Mouse (Mus musculus) hindbrain, embryonic 10.5 days (tissue): ENCODE results near the gene Nek11. TPM values are rescaled to one million over a fixed set of nuclear protein-coding genes. Genes with fewer than 3 reads are reported as not detected.

Experiments
- DNase-seq: peaks from one replicate; pipeline ENCODE4 v3.0.0-alpha.2; 2017; ENCODE audit warnings: low spot score
- H3K27ac ChIP-seq: fragments of 300-500 bp; sonication (generic); 2 replicates; pipeline ENCODE4 v1.5.1; 2016; ENCODE audit warnings: mild to moderate bottlenecking, moderate library complexity
- H3K27me3 ChIP-seq: fragments of 300-500 bp; sonication (generic); 2 replicates; pipeline ENCODE4 v1.6.1; 2016; ENCODE audit warnings: mild to moderate bottlenecking; ENCODE audit not compliant: poor library complexity, insufficient read depth, severe bottlenecking
- H3K36me3 ChIP-seq: fragments of 300-500 bp; sonication (generic); 2 replicates; pipeline ENCODE4 v1.6.1; 2016; ENCODE audit warnings: mild to moderate bottlenecking, moderate library complexity
- H3K4me1 ChIP-seq: fragments of 300-500 bp; sonication (generic); replicated peaks from 2 replicates; pipeline ENCODE4 v1.6.1; 2016; ENCODE audit warnings: mild to moderate bottlenecking
- H3K4me3 ChIP-seq: fragments of 300-500 bp; sonication (generic); 2 replicates; pipeline ENCODE4 v1.5.1; 2016; ENCODE audit warnings: mild to moderate bottlenecking, moderate library complexity
- H3K9me3 ChIP-seq: fragments of 300-500 bp; sonication (generic); 2 replicates; pipeline ENCODE4 v1.6.1; 2016; ENCODE audit warnings: mild to moderate bottlenecking, moderate library complexity
- WGBS: fragments of 180-500 bp; shearing (Covaris S2); methylation state at CpG from one replicate; pipeline ENCODE4 v1.1.7; 2016; 5-methylcytosine and 5-hydroxymethylcytosine counted together
- polyA plus RNA-seq: library from polyadenylated mRNA; unstranded; fragments of >200 nt; fragmentation: Nextera tagmentation; extraction: Ambion mirVana; gene quantifications from 2 replicates; pipeline ENCODE4 v1.2.1, GENCODE M21; 2016

Gene Nek11
- polyA plus RNA-seq, result 1.1 and 1.5 TPM in 2 replicates

- peak within 1 kb of the TSS; percentile 88 for H3K27ac ChIP-seq
- H3K4me1 ChIP-seq, result peaks cover 22% of the 10 kb centered on the region
- under 1% methylated on average over 44 of the region's 44 CpGs for WGBS
- H3K4me3 ChIP-seq, result peak within 1 kb of the TSS; percentile 81
- peaks cover 26% of the 10 kb centered on the region for H3K36me3 ChIP-seq
- peaks cover 5% of the 10 kb centered on the region; the same call in 1 of the 2 replicates for H3K27me3 ChIP-seq
- H3K9me3 ChIP-seq, result no peaks in the 10 kb centered on the region
- peak; percentile 94 for DNase-seq
These were observed at the start of gene Nek11, which contains the start of gene Aste1 for GRCm38 (mm10) chr9:105395218-105395627. Gene Nek11 (minus strand): TSS chr9:105395524. Gene Aste1 (plus strand): TSS chr9:105395392.

GRCm38 (mm10) chr9:105408549-105408948, 13.2 kb upstream of the Nek11 start:
- Histone ChIP-seq H3K27ac (no peak overlapping the region), H3K4me1 (no peaks in the 10 kb centered on the region), H3K4me3 (no peak overlapping the region), H3K27me3 (no peaks in the 10 kb centered on the region), H3K9me3 (no peaks in the 10 kb centered on the region), H3K36me3 (peaks cover 75% of the 10 kb centered on the region)
- DNase-seq, result no peak
- 95% methylated on average over 6 of the region's 6 CpGs for WGBS

- Histone ChIP-seq H3K4me3 (peak overlapping the region; percentile 81), H3K4me1 (peaks cover 22% of the 10 kb centered on the region), H3K27me3 (peaks cover 5% of the 10 kb centered on the region; the same call in 1 of the 2 replicates), H3K36me3 (peaks cover 26% of the 10 kb centered on the region), H3K9me3 (no peaks in the 10 kb centered on the region), H3K27ac (no peak overlapping the region)
- WGBS, result 15% methylated on average over 11 of the region's 11 CpGs
- no peak for DNase-seq
These were observed 604 bp downstream of the Nek11 start for GRCm38 (mm10) chr9:105394720-105395119.

GRCm38 (mm10) chr9:105390616-105391015, 4.7 kb downstream of the Nek11 start:
- DNase-seq, result no peak
- WGBS, result 56% methylated on average over 5 of the region's 5 CpGs
- peaks cover 5% of the 10 kb centered on the region; the same call in 1 of the 2 replicates for H3K27me3 ChIP-seq
- no peaks in the 10 kb centered on the region for H3K36me3 ChIP-seq
- no peaks in the 10 kb centered on the region for H3K9me3 ChIP-seq
- no peak overlapping the region for H3K4me3 ChIP-seq
- no peak overlapping the region for H3K27ac ChIP-seq
- peaks cover 7% of the 10 kb centered on the region; the same call in 1 of the 2 replicates for H3K4me1 ChIP-seq

GRCm38 (mm10) chr9:105389289-105389688, 6.0 kb downstream of the Nek11 start:
- no peaks in the 10 kb centered on the region for H3K9me3 ChIP-seq
- H3K27me3 ChIP-seq, result peaks cover 2% of the 10 kb centered on the region; the same call in 1 of the 2 replicates
- H3K4me1 ChIP-seq, result no peaks in the 10 kb centered on the region
- 20% methylated on average over 4 of the region's 4 CpGs for WGBS
- H3K4me3 ChIP-seq, result no peak overlapping the region
- no peak overlapping the region for H3K27ac ChIP-seq
- H3K36me3 ChIP-seq, result no peaks in the 10 kb centered on the region
- peak; percentile 64 for DNase-seq

- Histone ChIP-seq H3K4me1 (no peaks in the 10 kb centered on the region), H3K27me3 (no peaks in the 10 kb centered on the region), H3K27ac (no peak overlapping the region), H3K36me3 (no peaks in the 10 kb centered on the region), H3K9me3 (no peaks in the 10 kb centered on the region), H3K4me3 (no peak overlapping the region)
- WGBS, result 84% methylated on average over 5 of the region's 5 CpGs
- DNase-seq, result no peak
These were observed 7.9 kb downstream of the Nek11 start for GRCm38 (mm10) chr9:105387403-105387802.

- H3K9me3 ChIP-seq, result no peaks in the 10 kb centered on the region
- no peak for DNase-seq
- H3K27me3 ChIP-seq, result no peaks in the 10 kb centered on the region
- no peaks in the 10 kb centered on the region for H3K36me3 ChIP-seq
- H3K4me1 ChIP-seq, result no peaks in the 10 kb centered on the region
- 72% methylated on average over 8 of the region's 8 CpGs for whole genome bisulfite sequencing
- no peak overlapping the region for H3K4me3 ChIP-seq
- H3K27ac ChIP-seq, result no peak overlapping the region
These were observed 15.7 kb downstream of the Nek11 start for GRCm38 (mm10) chr9:105379533-105380145.

- no peak for DNase-seq
- H3K27ac ChIP-seq, result no peak overlapping the region
- no peaks in the 10 kb centered on the region for H3K9me3 ChIP-seq
- H3K4me1 ChIP-seq, result no peaks in the 10 kb centered on the region
- 78% methylated on average over 3 of the region's 3 CpGs for WGBS
- no peak overlapping the region for H3K4me3 ChIP-seq
- no peaks in the 10 kb centered on the region for H3K27me3 ChIP-seq
- H3K36me3 ChIP-seq, result no peaks in the 10 kb centered on the region
These were observed 17.7 kb downstream of the Nek11 start for GRCm38 (mm10) chr9:105377622-105378021.

- DNase-seq, result no peak
- 81% methylated on average over 7 of the region's 7 CpGs for WGBS
- no peak overlapping the region for H3K27ac ChIP-seq
- no peaks in the 10 kb centered on the region for H3K4me1 ChIP-seq
- no peaks in the 10 kb centered on the region for H3K36me3 ChIP-seq
- H3K9me3 ChIP-seq, result no peaks in the 10 kb centered on the region
- no peaks in the 10 kb centered on the region for H3K27me3 ChIP-seq
- H3K4me3 ChIP-seq, result no peak overlapping the region
These were observed 18.3 kb downstream of the Nek11 start for GRCm38 (mm10) chr9:105376954-105377530.

GRCm38 (mm10) chr9:105376411-105376810, 18.9 kb downstream of the Nek11 start:
- 85% methylated on average over 7 of the region's 7 CpGs for WGBS
- Histone ChIP-seq H3K9me3 (no peaks in the 10 kb centered on the region), H3K4me3 (no peak overlapping the region), H3K36me3 (no peaks in the 10 kb centered on the region), H3K27ac (no peak overlapping the region), H3K4me1 (no peaks in the 10 kb centered on the region), H3K27me3 (no peaks in the 10 kb centered on the region)
- DNase-seq, result no peak

GRCm38 (mm10) chr9:105374361-105374760, 21.0 kb downstream of the Nek11 start:
- Histone ChIP-seq H3K27ac (no peak overlapping the region), H3K27me3 (no peaks in the 10 kb centered on the region), H3K4me3 (no peak overlapping the region), H3K36me3 (no peaks in the 10 kb centered on the region), H3K9me3 (no peaks in the 10 kb centered on the region), H3K4me1 (no peaks in the 10 kb centered on the region)
- no peak for DNase-seq
- 78% methylated on average over 5 of the region's 5 CpGs for WGBS

GRCm38 (mm10) chr9:105368605-105369004, 26.7 kb downstream of the Nek11 start:
- Histone ChIP-seq H3K4me3 (no peak overlapping the region), H3K27me3 (no peaks in the 10 kb centered on the region), H3K27ac (no peak overlapping the region), H3K4me1 (no peaks in the 10 kb centered on the region), H3K9me3 (no peaks in the 10 kb centered on the region), H3K36me3 (no peaks in the 10 kb centered on the region)
- no peak for DNase-seq
- 83% methylated on average over 3 of the region's 3 CpGs for WGBS

- no peak overlapping the region for H3K4me3 ChIP-seq
- H3K4me1 ChIP-seq, result no peaks in the 10 kb centered on the region
- no peaks in the 10 kb centered on the region for H3K9me3 ChIP-seq
- H3K36me3 ChIP-seq, result no peaks in the 10 kb centered on the region
- DNase-seq, result no peak
- H3K27ac ChIP-seq, result no peak overlapping the region
- 89% methylated on average over 4 of the region's 4 CpGs for WGBS
- no peaks in the 10 kb centered on the region for H3K27me3 ChIP-seq
These were observed 29.1 kb downstream of the Nek11 start for GRCm38 (mm10) chr9:105366199-105366598.
